Mouse (Mus musculus): ENCODE data around the gene Tmcc1.
A peak's percentile ranks its signal among the peaks of the same experiment; 100 is the strongest.
"Not testable (repeated sequence)": the region's sequence is repeated elsewhere in the genome, so short reads cannot be mapped to it uniquely, and the experiment has no call there.

Gene Tmcc1

DNA sequence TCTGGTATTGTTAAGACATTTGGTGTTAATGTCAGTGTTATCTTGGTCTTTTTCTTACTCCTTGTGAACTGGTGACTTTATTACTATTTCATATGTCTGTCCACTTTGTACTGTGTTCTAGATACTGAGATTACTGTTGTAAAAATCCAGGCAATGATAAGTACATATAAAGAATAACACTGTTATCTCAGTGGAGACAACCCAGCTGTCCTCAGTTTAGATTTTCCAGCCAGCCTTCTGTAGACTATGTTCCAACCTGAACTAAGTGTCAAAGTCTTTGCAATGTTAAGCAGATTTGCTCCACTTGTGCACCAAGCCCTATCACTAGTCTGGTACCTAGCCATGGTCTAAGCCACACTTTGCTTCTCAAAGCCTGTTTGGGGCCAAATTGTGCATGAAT, 118.4 kb downstream of the Tmcc1 start:
- DNase-seq (ENCODE audit: low spot score) = no peak

DNA sequence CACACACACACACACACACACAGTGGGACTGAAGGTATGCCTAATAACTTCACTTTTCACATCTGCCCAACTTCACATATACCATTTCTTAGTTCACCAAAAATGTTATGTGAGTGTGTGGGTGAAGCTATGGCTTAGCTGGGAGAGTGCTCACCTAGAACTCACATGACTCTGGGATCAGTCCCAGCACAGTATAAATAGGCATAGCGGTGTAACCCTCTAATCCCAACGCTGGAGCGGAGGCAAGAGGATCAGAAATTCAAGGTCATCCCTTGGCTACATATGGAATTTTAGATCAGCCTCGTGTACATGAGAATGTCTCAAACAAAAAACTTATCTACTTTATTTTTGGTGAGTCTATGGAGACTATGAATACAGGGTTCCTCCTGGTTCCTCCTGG, 119.7 kb downstream of the Tmcc1 start:
- no peak for DNase-seq (ENCODE audit: low spot score)

- DNase-seq (ENCODE audit: low spot score) = peak; percentile 54
Observed at GRCm38 (mm10) chr6:116072746-116073261, 120.5 kb downstream of the Tmcc1 start.

DNA sequence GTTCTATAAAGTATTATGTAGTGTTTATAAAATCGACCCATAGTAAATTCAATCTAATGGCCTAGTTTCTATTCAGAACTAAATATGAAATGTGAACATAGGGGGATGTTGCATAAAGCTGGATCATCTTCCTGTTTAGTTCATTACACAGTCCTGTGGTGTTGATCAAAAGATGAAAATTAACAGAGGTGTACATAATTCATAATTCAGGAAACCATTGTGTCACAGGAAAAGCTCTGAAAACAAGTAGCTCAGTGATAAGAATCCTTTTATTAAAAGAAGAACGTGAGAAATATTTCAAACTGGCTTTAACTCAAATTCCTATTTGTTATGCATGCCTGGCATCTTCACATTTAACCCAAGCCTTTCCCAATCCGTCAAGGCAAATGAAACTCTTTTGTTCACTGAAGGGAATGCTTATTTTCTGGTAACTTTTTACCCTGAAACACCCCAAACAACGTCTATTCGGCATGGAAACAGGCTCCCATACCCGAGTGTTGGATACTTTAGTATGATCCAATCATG, 121.0 kb downstream of the Tmcc1 start:
- DNase-seq (ENCODE audit: low spot score) = no peak

DNA sequence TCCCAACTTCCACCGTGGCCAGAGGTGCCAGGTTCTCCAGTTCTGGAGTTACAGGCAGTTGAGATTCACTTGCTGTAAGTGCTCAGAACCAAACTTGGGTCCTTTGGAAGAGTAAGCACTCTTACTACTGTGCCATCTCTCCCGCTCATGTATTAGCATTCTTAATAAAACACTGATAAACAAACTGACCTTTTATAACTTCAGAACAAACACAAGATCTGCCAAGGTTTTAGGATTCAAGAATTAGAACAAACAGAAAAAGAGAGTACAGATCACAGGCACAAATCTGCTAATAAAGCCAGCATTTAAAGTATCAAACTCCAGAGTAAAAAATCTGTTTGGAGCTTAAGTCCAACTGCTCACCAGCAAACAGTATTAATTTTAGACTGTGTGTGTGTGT, 121.5 kb downstream of the Tmcc1 start:
- DNase-seq (ENCODE audit: low spot score) = no peak

- DNase-seq (ENCODE audit: low spot score) = no peak
Observed at GRCm38 (mm10) chr6:116070558-116070957, 122.7 kb downstream of the Tmcc1 start.

- no peak for DNase-seq (ENCODE audit: low spot score)
Observed at GRCm38 (mm10) chr6:116063516-116063915, 129.8 kb downstream of the Tmcc1 start.

DNA sequence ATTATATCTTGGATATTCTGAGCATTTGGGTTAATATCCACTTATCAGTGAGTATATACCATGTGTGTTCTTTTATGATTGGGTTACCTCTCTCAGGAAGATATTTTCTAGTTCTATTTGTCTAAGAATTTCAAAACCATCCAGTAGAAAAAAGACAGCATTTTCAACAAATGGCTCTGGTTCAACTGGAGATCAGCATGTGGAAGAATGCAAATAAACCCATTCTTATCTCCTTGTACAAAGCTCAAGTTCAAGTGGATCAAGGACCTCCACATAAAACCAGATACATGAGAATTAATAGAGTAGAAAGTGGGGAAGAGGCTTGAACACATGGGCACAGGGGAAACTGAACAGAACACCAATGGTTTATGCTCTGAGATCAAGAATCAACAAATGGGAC, 133.7 kb downstream of the Tmcc1 start:
- not testable (repeated sequence) for DNase-seq (ENCODE audit: low spot score)

GRCm38 (mm10) chr6:116058541-116059300, 134.6 kb downstream of the Tmcc1 start:
- DNase-seq (ENCODE audit: low spot score) = no peak

GRCm38 (mm10) chr6:116056676-116057264, 136.5 kb downstream of the Tmcc1 start:
- DNase-seq (ENCODE audit: low spot score) = no peak

GRCm38 (mm10) chr6:116055766-116056165, 137.5 kb downstream of the Tmcc1 start:
- no peak for DNase-seq (ENCODE audit: low spot score)

- DNase-seq (ENCODE audit: low spot score) = peak; percentile 85
Observed at GRCm38 (mm10) chr6:116055001-116055471, 138.2 kb downstream of the Tmcc1 start.

- no peak for DNase-seq (ENCODE audit: low spot score)
Observed at GRCm38 (mm10) chr6:116047896-116048295, 145.4 kb downstream of the Tmcc1 start.

- DNase-seq (ENCODE audit: low spot score) = no peak
Observed at GRCm38 (mm10) chr6:116047366-116047765, 145.9 kb downstream of the Tmcc1 start.

DNA sequence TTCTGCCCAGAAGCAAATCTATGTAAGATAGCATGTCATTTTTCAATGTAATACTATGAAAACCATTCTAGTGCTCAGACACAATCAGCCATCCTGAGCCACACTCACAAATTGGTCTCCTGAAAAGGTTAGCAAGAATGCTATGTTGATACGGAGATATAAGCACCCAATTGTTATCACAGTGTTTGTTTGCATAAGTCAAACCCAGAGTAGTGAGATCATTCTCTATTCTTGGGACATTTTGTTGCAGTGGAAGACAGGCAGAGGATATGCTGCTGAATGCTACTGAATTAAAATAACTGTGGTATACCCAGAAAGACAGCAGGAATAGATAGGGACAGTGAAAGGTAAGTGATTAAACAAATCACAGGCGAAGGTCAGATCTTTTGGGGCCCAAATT, 149.2 kb downstream of the Tmcc1 start:
- peak; percentile 50 for DNase-seq (ENCODE audit: low spot score)

DNA sequence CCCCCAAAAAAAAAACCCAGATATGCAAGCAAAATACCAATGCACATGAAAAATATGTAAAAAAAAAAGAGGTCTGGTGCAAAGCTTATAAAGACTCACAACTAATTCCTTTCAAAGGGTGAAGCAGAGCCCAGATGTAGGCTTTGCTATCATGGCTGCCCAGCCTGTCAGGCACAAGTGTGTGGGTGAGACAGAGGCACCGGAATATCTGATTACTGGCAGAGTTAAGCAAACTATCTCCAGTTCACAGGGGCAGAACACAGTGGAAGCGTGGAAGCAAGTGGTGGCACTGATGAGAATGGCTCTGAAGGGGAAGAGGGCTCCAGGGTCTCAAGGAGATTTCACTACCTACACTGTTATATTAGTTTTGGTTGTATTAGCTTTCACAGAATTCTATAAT, 155.1 kb downstream of the Tmcc1 start:
- no peak for DNase-seq (ENCODE audit: low spot score)

- no peak for DNase-seq (ENCODE audit: low spot score)
Observed at GRCm38 (mm10) chr6:116037281-116037831, 155.9 kb downstream of the Tmcc1 start.

- no peak for DNase-seq (ENCODE audit: low spot score)
Observed at GRCm38 (mm10) chr6:116036555-116036954, 156.7 kb downstream of the Tmcc1 start.

GRCm38 (mm10) chr6:116031052-116031451, 162.2 kb downstream of the Tmcc1 start:
- DNase-seq (ENCODE audit: low spot score) = no peak

GRCm38 (mm10) chr6:116024666-116025065, 168.6 kb downstream of the Tmcc1 start:
- no peak for DNase-seq (ENCODE audit: low spot score)

- no peak for DNase-seq (ENCODE audit: low spot score)
Observed at GRCm38 (mm10) chr6:116021961-116022485, 171.3 kb downstream of the Tmcc1 start.

- DNase-seq (ENCODE audit: low spot score) = no peak
Observed at GRCm38 (mm10) chr6:116015902-116016301, 177.4 kb downstream of the Tmcc1 start.

DNA sequence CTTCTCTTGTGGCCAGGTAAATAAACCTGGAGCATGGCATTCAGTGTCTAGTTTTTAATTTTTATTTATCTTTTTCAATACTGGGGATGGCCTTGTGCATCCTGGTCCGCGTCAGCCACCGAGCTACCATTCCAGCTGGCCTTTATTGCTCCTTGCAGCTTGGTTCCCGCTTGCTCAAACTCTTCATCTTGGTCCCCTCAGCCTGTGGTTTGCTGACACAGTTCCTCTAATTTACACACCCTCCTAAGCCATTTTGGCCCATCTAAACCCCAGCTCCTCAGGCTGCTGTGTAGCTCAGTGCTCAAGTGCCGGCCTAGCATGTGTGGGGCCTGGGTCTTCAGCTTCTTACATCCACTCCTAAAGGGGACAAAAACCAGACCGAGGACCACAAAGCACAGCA, 179.2 kb downstream of the Tmcc1 start:
- no peak for DNase-seq (ENCODE audit: low spot score)
